ENCODE assay signal across 9 mouse cellular contexts in the genomic region with DNA sequence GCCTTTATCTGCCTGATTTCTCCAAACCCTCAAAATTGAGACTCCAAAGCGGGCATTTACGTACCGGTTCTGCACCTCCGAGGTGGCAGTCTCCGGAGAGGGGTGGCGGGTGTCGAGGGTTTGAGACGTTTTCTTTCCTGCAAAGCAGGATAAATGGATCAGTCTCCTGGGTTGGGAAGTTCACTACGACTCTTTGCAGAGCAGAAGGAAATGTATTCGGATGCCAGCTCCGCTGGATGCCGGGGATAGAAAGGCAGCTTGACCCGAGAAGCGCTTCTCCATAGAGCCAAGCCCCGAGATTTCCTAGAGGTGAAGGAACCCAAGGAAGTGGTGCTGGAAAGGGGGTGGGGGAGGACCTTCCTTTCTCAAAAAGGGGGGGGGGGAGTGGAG. TPM values are rescaled to one million over a fixed set of nuclear protein-coding genes. Genes with fewer than 3 reads are reported as not detected.
DNase-seq lines count a peak whose midpoint lies in the region; ATAC-seq lines count a peak whose summit lies in the region.
"Had no signal": no experiment of that assay in that cellular context is flagged by ENCODE, and none has a peak within 500 bp of the region (broad histone marks: within the 10 kb centered on the region; RNA-seq: fewer than 3 reads in every experiment).

No protein-coding gene starts in this region.

- ATAC-seq in limb, embryonic 13.5 days (ENCODE audit: low FRiP score, low read depth), result peak; percentile 44; the same call in 1 of the 2 replicates

- peaks cover 54% of the 10 kb centered on the region for H3K27me3 ChIP-seq in heart, embryonic 10.5 days (ENCODE audit: insufficient read depth, poor library complexity, severe bottlenecking)
- peaks cover 64% of the 10 kb centered on the region for H3K27me3 ChIP-seq in limb, embryonic 13.5 days

- no peaks in the 10 kb centered on the region for H3K36me3 ChIP-seq in heart, embryonic 10.5 days
- no peaks in the 10 kb centered on the region for H3K36me3 ChIP-seq in limb, embryonic 13.5 days

- no peaks in the 10 kb centered on the region for H3K9me3 ChIP-seq in heart, embryonic 10.5 days
- H3K9me3 ChIP-seq in limb, embryonic 13.5 days, result no peaks in the 10 kb centered on the region

- peak overlapping the region; percentile 66 for H3K4me3 ChIP-seq in heart, embryonic 10.5 days
- H3K4me3 ChIP-seq in limb, embryonic 13.5 days, result peak overlapping the region; percentile 53

- H3K27ac ChIP-seq in heart, embryonic 10.5 days, result no peak overlapping the region
- no peak overlapping the region for H3K27ac ChIP-seq in limb, embryonic 13.5 days

- H3K4me1 ChIP-seq in heart, embryonic 10.5 days, result peaks cover 16% of the 10 kb centered on the region
- peaks cover 12% of the 10 kb centered on the region for H3K4me1 ChIP-seq in limb, embryonic 13.5 days

- H3K9ac ChIP-seq in limb, embryonic 13.5 days, result peak overlapping the region; percentile 62

- H3K4me2 ChIP-seq in limb, embryonic 13.5 days (replicated peaks), result peak overlapping the region; percentile 97

- DNase-seq in heart, embryonic 10.5 days (ENCODE audit: low spot score), result no peak
- no peak for DNase-seq in heart, postnatal 4 days
- peak; percentile 16 for DNase-seq in right cerebral cortex, postnatal 14 days
- DNase-seq in right cerebral cortex, postnatal 10 days (ENCODE audit: low spot score in 2 of 2), result no peak
- no peak for DNase-seq in MN1 (ENCODE audit: low spot score)
- DNase-seq in adrenal gland, postnatal 4 days (ENCODE audit: low spot score in 2 of 2), result no peak
- DNase-seq in gastrocnemius, adult 8-10 months (ENCODE audit: low spot score in 2 of 2), result no peak

- under 1% methylated on average over 15 of the region's 15 CpGs for WGBS in heart, embryonic 10.5 days
- WGBS in limb, embryonic 13.5 days, result under 1% methylated on average over 15 of the region's 15 CpGs

RNA-seq across cellular contexts. Expression of gene Grin2b, which starts 0.5 kb away (rescaled TPM):
- polyA plus RNA-seq in heart, embryonic 10.5 days (2016; fragmentation: Nextera tagmentation; extraction: Ambion mirVana), result 0.07 and 0.15 TPM in 2 replicates
- under 1 TPM; 0.05 to 0.17 TPM for total RNA-seq in heart, postnatal 4 days (2021)
- polyA plus RNA-seq in limb, embryonic 13.5 days (2015; fragmentation: Nextera tagmentation; extraction: Ambion mirVana), result 4.1 and 4.3 TPM in 2 replicates
- 1 to 10 TPM in 1 of 2 experiments, under 1 TPM in 1; 0.25 to 2.3 TPM for total RNA-seq in adrenal gland, postnatal 4 days (2021)
- total RNA-seq in gastrocnemius, adult 8-10 months (2022), result under 1 TPM; 0.04 to 0.19 (median 0.06) TPM
- total RNA-seq: common myeloid progenitor, adult 5-6 weeks had no signal
